In the genomic region with DNA sequence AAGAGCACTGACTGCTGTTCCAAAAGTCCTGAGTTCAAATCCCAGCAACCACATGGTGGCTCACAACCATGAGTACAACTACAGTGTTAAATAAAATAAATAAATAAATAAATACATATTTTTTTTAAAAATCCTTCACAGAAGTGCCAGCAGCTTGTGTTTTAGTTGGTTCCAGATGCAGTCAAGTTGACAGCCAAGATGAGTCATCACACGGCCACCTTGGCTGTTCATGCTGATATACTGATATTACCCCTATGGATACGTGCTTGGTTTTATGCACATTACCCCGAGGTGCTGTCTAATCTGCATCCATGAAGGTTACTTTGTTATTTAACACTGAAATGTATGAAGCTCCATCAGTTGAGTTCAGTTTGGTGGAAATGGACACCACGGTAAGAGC, we compare ENCODE assay signal across 12 mouse cellular contexts.
"Had no signal": no experiment of that assay in that cellular context is flagged by ENCODE, and none has a peak within 500 bp of the region (broad histone marks: within the 10 kb centered on the region; RNA-seq: fewer than 3 reads in every experiment).

No protein-coding gene starts in this region.

- DNase-seq: left cerebral cortex, postnatal 4 days; liver; liver, embryonic 13.5 days; liver, postnatal 0 days; lung, adult 18-20 months; lung, adult 2 months; lung, embryonic 14.5 days; lung, postnatal 10 days; lung, postnatal 14 days; lung, postnatal 36 days; lung, postnatal 4 days; midbrain, embryonic 14.5 days had no signal
